Comparison of ENCODE assay signal across 10 mouse cellular contexts in the genomic region with DNA sequence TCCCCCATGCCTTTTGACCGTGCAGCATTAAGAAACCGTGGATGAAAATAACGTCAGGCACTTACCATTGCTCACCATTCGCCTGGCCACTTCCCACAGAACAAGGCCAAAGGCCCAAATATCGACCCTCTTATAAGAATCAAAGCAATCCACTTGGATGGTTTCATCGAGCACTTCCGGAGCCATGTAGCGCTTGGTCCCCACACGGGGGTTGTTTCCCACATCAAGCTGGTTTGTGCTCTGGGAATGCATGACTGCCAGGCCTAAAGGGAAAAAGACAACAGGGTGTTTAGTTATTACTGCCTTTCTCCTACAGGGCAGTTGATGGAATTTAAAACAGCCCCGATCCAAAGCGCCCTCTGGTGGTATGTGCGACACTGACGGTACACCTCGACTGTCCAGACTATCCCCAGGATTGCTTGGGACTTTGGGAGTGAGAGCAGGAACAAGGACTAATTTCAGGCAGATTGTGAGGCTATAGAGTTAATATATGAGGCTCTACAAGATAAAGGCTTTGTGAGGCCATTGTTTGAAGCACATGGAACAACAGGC. TPM values are rescaled to one million over a fixed set of nuclear protein-coding genes. Genes with fewer than 3 reads are reported as not detected.
DNase-seq lines count a peak whose midpoint lies in the region; ATAC-seq and TF ChIP-seq lines count a peak whose summit lies in the region.
"Had no signal": no experiment of that assay in that cellular context is flagged by ENCODE, and none has a peak within 500 bp of the region (broad histone marks: within the 10 kb centered on the region; RNA-seq: fewer than 3 reads in every experiment).

No protein-coding gene starts in this region.

- H3K36me3 ChIP-seq in midbrain, embryonic 15.5 days (replicated peaks): peaks cover 19% of the 10 kb centered on the region; the same call in 1 of the 2 replicates

- peak; percentile 57 for DNase-seq in CD4-positive, CD25-positive, alpha-beta regulatory T cell, adult 2 months (ENCODE audit: low read depth, low spot score)
- DNase-seq in layer of hippocampus, adult 2 months (ENCODE audit: low spot score in 2 of 2): peak; percentile 56 to 71
- no peak for DNase-seq in layer of hippocampus, adult 9-11 months
- DNase-seq in adrenal gland, postnatal 10 days: peak; percentile 75
- peak; percentile 63 to 69 for DNase-seq in frontal cortex, postnatal 36 days (ENCODE audit: low spot score in 2 of 2)

- H3K4me1 ChIP-seq in midbrain, embryonic 15.5 days: no peaks in the 10 kb centered on the region

- no peaks in the 10 kb centered on the region for H3K9me3 ChIP-seq in midbrain, embryonic 15.5 days

- H3K27me3 ChIP-seq in midbrain, embryonic 15.5 days (replicated peaks): no peaks in the 10 kb centered on the region

- TF ChIP-seq CTCF in layer of hippocampus, adult 2 months (conservative IDR thresholded peaks at IDR 0.05): peak; percentile 84

- H3K27ac ChIP-seq in layer of hippocampus, adult 2 months: peak overlapping the region; percentile 15; the same call in 1 of the 2 replicates
- no peak overlapping the region for H3K27ac ChIP-seq in midbrain, embryonic 15.5 days

- no peak overlapping the region for H3K4me3 ChIP-seq in layer of hippocampus, adult 2 months
- H3K4me3 ChIP-seq in midbrain, embryonic 15.5 days: no peak overlapping the region
- H3K4me3 ChIP-seq: erythroblast, embryonic 14.5 days had no signal

- ATAC-seq in CD4-positive, CD25-positive, alpha-beta regulatory T cell, adult 4 months: no peak
- peak; percentile 60 for ATAC-seq in megakaryocyte progenitor cell, adult 5-6 weeks (replicated peaks; ENCODE audit: poor library complexity)
- ATAC-seq in midbrain, embryonic 15.5 days (replicated peaks): no peak

- H3K4me2 ChIP-seq in midbrain, embryonic 15.5 days: no peak overlapping the region

- 86% methylated on average over 14 of the region's 14 CpGs for WGBS in midbrain, embryonic 15.5 days

- H3K9ac ChIP-seq in midbrain, embryonic 15.5 days: no peak overlapping the region

RNA-seq across cellular contexts. Expression of gene Gm17409, which starts 11.0 kb away (rescaled TPM):
- polyA plus RNA-seq in CD4-positive, CD25-positive, alpha-beta regulatory T cell, adult 4 months (2017; shearing (Covaris generic)): not detected
- not detected for total RNA-seq in layer of hippocampus, adult 2 months (2021)
- total RNA-seq in adrenal gland, postnatal 10 days (2021): not detected
- not detected in 2 replicates for total RNA-seq in megakaryocyte progenitor cell, adult 5-6 weeks (2015)
- total RNA-seq in megakaryocyte progenitor cell, adult 5-6 weeks (2017): not detected in 2 replicates
- not detected in 2 replicates for polyA plus RNA-seq in midbrain, embryonic 15.5 days (2015; fragmentation: Nextera tagmentation; extraction: Ambion mirVana)
- polyA plus RNA-seq: erythroblast, embryonic 14.5 days; limb, embryonic 14.5 days had no signal
